Mouse (Mus musculus): ENCODE measurements at regions not wholly inside any gene's neighbourhood (a gene's known extent, or its start where the extent isn't known, plus 50 kb on each side); places are given as distances from the start of the nearest gene placed in this dataset.

GRCm38 (mm10) chr7:71409903-71410302 is 58.6 kb upstream of the Gm10295 start:
- no peak for DNase-seq

- DNase-seq = peak; percentile 7
Observed at GRCm38 (mm10) chr7:71409061-71409460, 57.8 kb upstream of the Gm10295 start.

- DNase-seq = no peak
Observed at GRCm38 (mm10) chr7:71406283-71406682, 55.0 kb upstream of the Gm10295 start.

Measured in kidney, adult 11 months (tissue).